Mouse (Mus musculus) neural tube, embryonic 10.5 days (tissue): ENCODE data around the gene Garnl3.

ENCODE experiments used
- DNase-seq: peaks from one replicate; pipeline ENCODE4 v3.0.0-alpha.2; 2017; ENCODE audit warnings: low spot score; ENCODE audit errors: extremely low spot score

Garnl3 gene

GRCm38 (mm10) chr2:32974216-32974615 is 157.2 kb downstream of the Garnl3 start:
- DNase-seq, result no peak

- no peak for DNase-seq
Measured at GRCm38 (mm10) chr2:32971235-32971634, 160.2 kb downstream of the Garnl3 start.

- DNase-seq, result no peak
Measured at GRCm38 (mm10) chr2:32969326-32969725, 162.1 kb downstream of the Garnl3 start.

GRCm38 (mm10) chr2:32968024-32968614 is 163.3 kb downstream of the Garnl3 start:
- DNase-seq, result no peak

- peak; percentile 86 for DNase-seq
Measured at GRCm38 (mm10) chr2:32966689-32967631, 164.5 kb downstream of the Garnl3 start.

- DNase-seq, result no peak
Measured at GRCm38 (mm10) chr2:32966184-32966688, 165.2 kb downstream of the Garnl3 start.

- DNase-seq, result no peak
Measured at GRCm38 (mm10) chr2:32965511-32966183, 165.8 kb downstream of the Garnl3 start.

- no peak for DNase-seq
Measured at GRCm38 (mm10) chr2:32964659-32965457, 166.6 kb downstream of the Garnl3 start.

GRCm38 (mm10) chr2:32963981-32964380 is 167.5 kb downstream of the Garnl3 start:
- no peak for DNase-seq

- no peak for DNase-seq
Measured at GRCm38 (mm10) chr2:32963544-32963943, 167.9 kb downstream of the Garnl3 start.

GRCm38 (mm10) chr2:32962875-32963220 is 168.6 kb downstream of the Garnl3 start:
- DNase-seq, result no peak

GRCm38 (mm10) chr2:32962062-32962874 is 169.2 kb downstream of the Garnl3 start:
- peak; percentile 47 for DNase-seq

- peak; percentile 97 for DNase-seq
Measured at GRCm38 (mm10) chr2:32961192-32961995, 170.1 kb downstream of the Garnl3 start, which contains the start of the genes Rpl12 and Lrsam1. Gene Rpl12, plus strand, starts transcription at chr2:32961559. Gene Lrsam1, minus strand, starts transcription at chr2:32961614.

- DNase-seq, result no peak
Measured at GRCm38 (mm10) chr2:32960273-32960672, 171.2 kb downstream of the Garnl3 start.

- DNase-seq, result no peak
Measured at GRCm38 (mm10) chr2:32957344-32957743, 174.1 kb downstream of the Garnl3 start.

- DNase-seq, result no peak
Measured at GRCm38 (mm10) chr2:32954581-32954980, 176.9 kb downstream of the Garnl3 start.

GRCm38 (mm10) chr2:32947454-32947853 is 184.0 kb downstream of the Garnl3 start:
- DNase-seq, result no peak

- no peak for DNase-seq
Measured at GRCm38 (mm10) chr2:32940483-32940882, 191.0 kb downstream of the Garnl3 start.

- DNase-seq, result peak; percentile 36
Measured at GRCm38 (mm10) chr2:32939418-32939817, 192.0 kb downstream of the Garnl3 start.
